Comparison of ENCODE assay signal across 9 mouse cellular contexts in the genomic region with DNA sequence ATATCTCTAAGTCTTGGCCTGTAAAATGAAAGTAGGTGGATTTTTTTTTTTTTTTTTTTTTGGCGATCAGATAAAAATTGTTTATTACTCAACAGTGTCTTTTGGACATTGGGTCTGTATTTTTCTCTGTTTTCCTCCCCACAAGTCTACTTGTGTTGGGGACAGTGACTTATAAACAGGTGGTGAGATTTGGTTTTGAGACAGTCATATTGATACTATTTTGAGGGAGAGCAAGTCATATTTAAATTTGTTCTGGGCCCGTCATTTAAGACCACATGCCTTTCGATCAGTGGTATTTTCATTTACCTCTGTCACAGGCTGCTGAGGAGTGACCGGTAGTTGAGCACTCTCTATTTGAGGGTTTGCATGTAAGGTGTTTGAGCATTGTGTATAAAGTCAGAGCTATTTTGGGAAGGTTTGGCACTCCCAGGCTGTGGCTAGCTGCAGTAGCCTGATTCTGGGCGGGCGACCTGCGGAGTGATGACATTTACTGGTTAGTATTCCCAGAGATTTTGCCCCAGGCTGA. TPM values are rescaled to one million over a fixed set of nuclear protein-coding genes. Genes with fewer than 3 reads are reported as not detected.
A peak's percentile ranks its signal among the peaks of the same experiment; 100 is the strongest.
DNase-seq lines count a peak whose midpoint lies in the region; ATAC-seq and TF ChIP-seq lines count a peak whose summit lies in the region.
"Had no signal": no experiment of that assay in that cellular context is flagged by ENCODE, and none has a peak within 500 bp of the region (broad histone marks: within the 10 kb centered on the region; RNA-seq: fewer than 3 reads in every experiment).

No protein-coding gene starts in this region.

- TF ChIP-seq CTCF in cerebellum, adult 2 months (IDR thresholded peaks at IDR 0.05; ENCODE audit: borderline replicate concordance, insufficient read depth, low read depth, low read length), result no peak
- no peak for TF ChIP-seq CTCF in hindbrain, postnatal 0 days (IDR thresholded peaks at IDR 0.05; ENCODE audit: low read depth)

- peak overlapping the region; percentile 66 for H3K4me2 ChIP-seq in hindbrain, postnatal 0 days (ENCODE audit: low read depth, low read length)
- H3K4me2 ChIP-seq in neural tube, embryonic 14.5 days (ENCODE audit: low read depth, low read length), result peak overlapping the region; percentile 32; the same call in 1 of the 2 replicates

- peak; percentile 35 for DNase-seq in adrenal gland, postnatal 10 days
- DNase-seq in adrenal gland, postnatal 25 days, result no peak
- DNase-seq in cerebellum, adult 2 months, result peak; percentile 74 to 87
- peak; percentile 31 to 49 for DNase-seq in gastrocnemius, adult 8-10 months (ENCODE audit: low spot score in 2 of 2)
- no peak for DNase-seq in hindbrain, postnatal 0 days (ENCODE audit: low spot score)
- DNase-seq in urinary bladder, adult 18-20 months (ENCODE audit: low spot score in 2 of 2), result no peak

- peaks cover 8% of the 10 kb centered on the region; the same call in 1 of the 2 replicates for H3K4me1 ChIP-seq in cerebellum, adult 2 months (ENCODE audit: control insufficient read depth, insufficient read depth, low read length)
- H3K4me1 ChIP-seq in hindbrain, postnatal 0 days (ENCODE audit: insufficient read depth, low read length), result peaks cover 7% of the 10 kb centered on the region
- peaks cover 17% of the 10 kb centered on the region for H3K4me1 ChIP-seq in neural tube, embryonic 14.5 days (ENCODE audit: control insufficient read depth, insufficient read depth, low read length)

- H3K9me3 ChIP-seq in hindbrain, postnatal 0 days (ENCODE audit: low read length), result no peaks in the 10 kb centered on the region
- H3K9me3 ChIP-seq in neural tube, embryonic 14.5 days (ENCODE audit: control insufficient read depth, low read length), result no peaks in the 10 kb centered on the region

- no peaks in the 10 kb centered on the region for H3K27me3 ChIP-seq in cerebellum, adult 2 months (ENCODE audit: control insufficient read depth, insufficient read depth, low read length)
- no peaks in the 10 kb centered on the region for H3K27me3 ChIP-seq in hindbrain, postnatal 0 days (ENCODE audit: insufficient read depth, low read length)
- H3K27me3 ChIP-seq in neural tube, embryonic 14.5 days (ENCODE audit: control insufficient read depth, insufficient read depth, low read length), result peaks cover 2% of the 10 kb centered on the region; the same call in 1 of the 2 replicates

- H3K4me3 ChIP-seq in cerebellum, adult 2 months (replicated peaks; ENCODE audit: insufficient read depth, low read depth, low read length), result peak overlapping the region; percentile 55
- peak overlapping the region; percentile 7; the same call in 1 of the 2 replicates for H3K4me3 ChIP-seq in hindbrain, postnatal 0 days (ENCODE audit: low read length)
- H3K4me3 ChIP-seq in neural tube, embryonic 14.5 days (ENCODE audit: low read depth, low read length), result no peak overlapping the region; the same call in 1 of the 2 replicates

- TF ChIP-seq POLR2A in cerebellum, adult 2 months (IDR thresholded peaks at IDR 0.05; ENCODE audit: borderline replicate concordance, insufficient read depth, low read length), result peak; percentile 33; the same call in 1 of the 2 replicates

- 12% methylated on average over 7 of the region's 7 CpGs for WGBS in cerebellum, adult 2 months
- 27% methylated on average over 7 of the region's 7 CpGs for WGBS in hindbrain, postnatal 0 days
- 20% methylated on average over 7 of the region's 7 CpGs for WGBS in neural tube, embryonic 14.5 days

- no peaks in the 10 kb centered on the region for H3K36me3 ChIP-seq in hindbrain, postnatal 0 days (ENCODE audit: insufficient read depth, low read length)
- H3K36me3 ChIP-seq in neural tube, embryonic 14.5 days (ENCODE audit: control insufficient read depth, insufficient read depth, low read length), result no peaks in the 10 kb centered on the region

- peak overlapping the region; percentile 80; the same call in 1 of the 2 replicates for H3K27ac ChIP-seq in cerebellum, adult 2 months (ENCODE audit: insufficient read depth, low read length)
- no peak overlapping the region for H3K27ac ChIP-seq in hindbrain, postnatal 0 days
- H3K27ac ChIP-seq in neural tube, embryonic 14.5 days (ENCODE audit: low read depth, low read length), result no peak overlapping the region

- ATAC-seq in hindbrain, postnatal 0 days, result no peak
- no peak for ATAC-seq in neural tube, embryonic 14.5 days (ENCODE audit: low read depth)
- ATAC-seq in frontal cortex, adult (ENCODE audit: low TSS enrichment), result no peak

- no peak overlapping the region for H3K9ac ChIP-seq in hindbrain, postnatal 0 days (replicated peaks; ENCODE audit: low read length)
- H3K9ac ChIP-seq in neural tube, embryonic 14.5 days (replicated peaks; ENCODE audit: low read depth, low read length), result no peak overlapping the region

RNA-seq across cellular contexts. Expression of a gene that starts 1.5 kb away (rescaled TPM):
- 10 to 100 TPM; 18.1 to 27.1 TPM for total RNA-seq in adrenal gland, postnatal 10 days (2021)
- total RNA-seq in adrenal gland, postnatal 25 days (2021), result 14.3 and 26.4 TPM in 2 replicates
- 78.3 and 94.3 TPM in 2 replicates for polyA plus RNA-seq in cerebellum, adult 2 months (2012; rRNA removed)
- 10 to 100 TPM; 55.1 to 68.8 (median 65.2) TPM for total RNA-seq in gastrocnemius, adult 8-10 months (2022)
- 17.0 and 28.5 TPM in 2 replicates for total RNA-seq in hindbrain, postnatal 0 days (2014; rRNA removed)
- 16.0 and 18.4 TPM in 2 replicates for polyA plus RNA-seq in hindbrain, postnatal 0 days (2015; fragmentation: Nextera tagmentation; extraction: Ambion mirVana)
- 39.0 and 40.5 TPM in 2 replicates for polyA plus RNA-seq in neural tube, embryonic 14.5 days (2014; fragmentation: Nextera tagmentation; extraction: Ambion mirVana)

RNA-seq across cellular contexts. Expression of a gene that starts 21.9 kb away (rescaled TPM):
- 1 to 10 TPM; 2.0 to 4.5 TPM for total RNA-seq in adrenal gland, postnatal 10 days (2021)
- 0.43 TPM in 1 of 2 replicates, not detected in the other for total RNA-seq in adrenal gland, postnatal 25 days (2021)
- not detected in 2 replicates for polyA plus RNA-seq in cerebellum, adult 2 months (2012; rRNA removed)
- not detected for total RNA-seq in gastrocnemius, adult 8-10 months (2022)
- 0.16 TPM in 1 of 2 replicates, not detected in the other for total RNA-seq in hindbrain, postnatal 0 days (2014; rRNA removed)
- 0.19 and 0.25 TPM in 2 replicates for polyA plus RNA-seq in hindbrain, postnatal 0 days (2015; fragmentation: Nextera tagmentation; extraction: Ambion mirVana)
- 0.27 and 2.2 TPM in 2 replicates for polyA plus RNA-seq in neural tube, embryonic 14.5 days (2014; fragmentation: Nextera tagmentation; extraction: Ambion mirVana)
- polyA plus RNA-seq: gonadal fat pad, adult 2 months had no signal

Comparison
In these comparisons a context has a peak if more than half of its experiments do, and no peak if none do; other contexts are left out.
1. DNase-seq: peak in adrenal gland, postnatal 10 days (single experiment), cerebellum, adult 2 months (2 of 2) and gastrocnemius, adult 8-10 months (2 of 2); none in adrenal gland, postnatal 25 days (single experiment), hindbrain, postnatal 0 days (single experiment) and urinary bladder, adult 18-20 months (0 of 2).